Mouse (Mus musculus): ENCODE results near the gene Gabpb1.

- TF ChIP-seq CTCF (IDR thresholded peaks at IDR 0.05; ENCODE audit: borderline replicate concordance, control insufficient read depth, extremely low read depth, insufficient read depth, low read length, poor library complexity) (no peak), POLR2A (IDR thresholded peaks at IDR 0.05; ENCODE audit: control insufficient read depth, extremely low read depth, insufficient read depth, low read length, poor library complexity) (no peak)
These were observed 74.1 kb downstream of the Gabpb1 start for GRCm38 (mm10) chr2:126601918-126602600.

All from thymus, adult 2 months (tissue).